Mouse (Mus musculus) brain, embryonic 14.5 days (tissue): ENCODE measurements at regions not wholly inside any gene's neighbourhood (a gene's known extent, or its start where the extent isn't known, plus 50 kb on each side); places are given as distances from the start of the nearest gene placed in this dataset.
A peak's percentile ranks its signal among the peaks of the same experiment; 100 is the strongest.
"Not testable (repeated sequence)": the region's sequence is repeated elsewhere in the genome, so short reads cannot be mapped to it uniquely, and the experiment has no call there.

Source experiments
- DNase-seq: peaks from one replicate; pipeline ENCODE4 v3.0.0-alpha.2; 2011; ENCODE audit warnings: low read depth
- CTCF ChIP-seq: fragments of 200-500 bp; IDR thresholded peaks from 2 replicates; pipeline ENCODE4 v1.5.1; 2012; ENCODE audit warnings: inconsistent platforms, mild to moderate bottlenecking, moderate library complexity, borderline replicate concordance; ENCODE audit not compliant: insufficient read depth, insufficient read length; ENCODE audit errors: extremely low read depth
- POLR2A ChIP-seq: fragments of 200-500 bp; IDR thresholded peaks from 2 replicates; pipeline ENCODE4 v1.6.1; 2012; ENCODE audit warnings: mild to moderate bottlenecking, inconsistent platforms, borderline replicate concordance; ENCODE audit not compliant: poor library complexity, insufficient read depth, insufficient read length, severe bottlenecking; ENCODE audit errors: extremely low read depth

GRCm38 (mm10) chr10:119146342-119146741, 93.5 kb downstream of the Cand1 start:
- TF ChIP-seq POLR2A (no peak), CTCF (no peak)
- DNase-seq: no peak

DNA sequence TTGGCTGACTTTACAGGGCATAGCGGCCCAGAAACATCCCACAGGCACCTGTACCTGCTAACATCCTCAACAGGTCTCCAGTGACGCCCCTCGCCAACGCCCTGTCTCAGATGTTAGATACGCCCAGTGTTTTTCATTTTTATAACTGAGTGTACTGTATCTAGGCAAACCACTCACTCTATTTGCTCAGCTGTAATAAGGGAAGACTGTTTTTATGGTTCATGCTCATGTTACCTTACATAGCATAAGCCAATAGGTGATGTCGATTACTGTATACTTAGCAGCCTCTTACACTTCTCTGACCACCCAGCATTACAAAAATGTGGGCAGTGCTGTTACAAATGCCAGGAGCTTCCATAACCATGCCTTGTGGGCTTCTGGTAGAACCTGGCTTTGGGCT, 97.0 kb downstream of the Cand1 start:
- TF ChIP-seq CTCF (no peak), POLR2A (no peak)
- DNase-seq: no peak

- no peak for DNase-seq
- TF ChIP-seq CTCF (no peak), POLR2A (no peak)
These were observed 97.5 kb downstream of the Cand1 start for GRCm38 (mm10) chr10:119142307-119142706.

- no peak for TF ChIP-seq CTCF
- no peak for TF ChIP-seq POLR2A
- no peak for DNase-seq
These were observed 101.6 kb downstream of the Cand1 start for GRCm38 (mm10) chr10:119138237-119138636.

DNA sequence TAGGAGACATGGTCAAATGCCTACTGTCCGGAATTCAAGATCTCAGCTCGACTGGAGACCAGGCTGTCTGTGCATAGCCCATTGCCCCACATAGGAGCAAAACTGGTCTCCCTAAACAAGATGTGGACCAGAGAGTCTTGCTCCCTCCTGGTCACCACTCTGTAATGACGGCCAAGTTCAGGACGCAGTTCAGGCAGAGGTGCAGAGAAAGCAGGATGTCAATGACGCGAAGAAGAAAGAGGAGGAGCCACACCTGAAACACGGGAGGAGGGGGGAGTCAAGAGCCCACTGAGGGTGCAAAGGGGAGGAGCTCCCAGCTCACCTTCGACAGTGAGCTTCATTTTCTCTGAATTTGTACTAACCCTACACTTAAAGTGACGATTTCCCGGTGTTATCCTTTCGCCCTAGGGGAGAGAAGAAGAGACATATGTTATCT, 104.3 kb downstream of the Cand1 start:
- no peak for TF ChIP-seq CTCF
- no peak for TF ChIP-seq POLR2A
- DNase-seq: no peak

GRCm38 (mm10) chr10:119134797-119135488, 104.9 kb downstream of the Cand1 start:
- TF ChIP-seq CTCF (no peak), POLR2A (no peak)
- no peak for DNase-seq

- TF ChIP-seq POLR2A (no peak), CTCF (no peak)
- DNase-seq: peak; percentile 81
These were observed 107.9 kb downstream of the Cand1 start for GRCm38 (mm10) chr10:119131977-119132376.

DNA sequence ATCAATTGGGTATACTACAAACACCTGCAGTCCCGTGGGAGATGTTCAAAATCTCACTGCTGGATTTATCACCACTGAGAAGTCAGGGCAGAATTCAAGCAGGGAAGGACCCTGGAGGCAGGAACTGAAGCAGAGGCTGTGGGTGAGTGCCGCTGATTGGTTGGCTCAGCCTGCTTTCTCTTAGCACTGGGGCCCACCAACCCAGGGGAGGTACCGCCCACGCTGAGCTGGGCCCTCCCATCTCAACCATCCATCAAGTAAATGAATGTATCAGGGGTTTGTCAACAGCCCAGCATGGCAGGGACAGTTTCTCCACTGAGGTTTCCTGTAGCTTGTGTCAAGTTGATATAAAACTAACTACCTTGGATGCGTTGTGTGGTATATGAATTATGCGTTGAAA, 109.2 kb downstream of the Cand1 start:
- DNase-seq: no peak
- TF ChIP-seq POLR2A: no peak
- no peak for TF ChIP-seq CTCF

- TF ChIP-seq CTCF (no peak), POLR2A (no peak)
- no peak for DNase-seq
These were observed 111.8 kb downstream of the Cand1 start for GRCm38 (mm10) chr10:119128035-119128434.

DNA sequence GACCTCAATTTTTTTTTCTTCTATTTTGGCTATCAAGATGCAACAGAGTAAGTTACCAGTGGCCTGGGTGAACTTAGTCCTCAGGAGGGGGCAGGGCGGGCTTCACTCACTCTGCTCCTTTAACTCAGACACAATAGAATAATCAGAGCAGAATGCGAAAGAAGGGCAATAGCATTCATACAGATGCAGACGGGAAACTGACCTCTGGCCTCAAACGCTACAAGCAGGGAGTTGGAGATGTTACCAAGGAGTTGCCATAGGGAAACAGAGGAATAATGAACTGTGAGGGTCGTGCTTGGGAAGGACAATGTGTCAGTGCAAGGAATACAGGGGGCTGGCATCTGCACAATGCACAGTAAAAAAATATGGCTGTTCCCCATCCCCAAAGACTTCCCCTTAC, 116.3 kb downstream of the Cand1 start:
- DNase-seq: no peak
- TF ChIP-seq POLR2A: no peak
- no peak for TF ChIP-seq CTCF

DNA sequence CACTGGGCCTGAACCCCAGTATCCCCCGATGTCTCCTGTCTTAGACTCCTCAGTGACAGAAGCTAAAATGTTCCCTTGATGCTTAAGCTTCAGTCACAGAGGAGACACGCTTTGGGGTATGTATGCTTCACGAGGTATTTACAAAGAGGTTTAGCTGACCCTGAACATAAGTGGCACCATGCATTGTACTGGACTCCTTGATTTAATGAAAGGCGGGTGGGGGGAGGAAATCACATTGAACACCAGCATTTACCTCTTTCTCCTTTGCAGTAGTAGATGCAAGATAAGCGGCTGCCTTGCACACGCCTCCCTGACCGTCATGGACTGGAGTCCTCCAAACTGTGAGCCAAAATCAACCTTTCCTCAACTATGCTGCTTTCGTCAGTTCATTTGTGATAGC, 117.5 kb downstream of the Cand1 start:
- no peak for DNase-seq
- TF ChIP-seq CTCF (no peak), POLR2A (no peak)

GRCm38 (mm10) chr10:119121575-119121974, 118.3 kb downstream of the Cand1 start:
- TF ChIP-seq POLR2A (no peak), CTCF (no peak)
- DNase-seq: no peak

DNA sequence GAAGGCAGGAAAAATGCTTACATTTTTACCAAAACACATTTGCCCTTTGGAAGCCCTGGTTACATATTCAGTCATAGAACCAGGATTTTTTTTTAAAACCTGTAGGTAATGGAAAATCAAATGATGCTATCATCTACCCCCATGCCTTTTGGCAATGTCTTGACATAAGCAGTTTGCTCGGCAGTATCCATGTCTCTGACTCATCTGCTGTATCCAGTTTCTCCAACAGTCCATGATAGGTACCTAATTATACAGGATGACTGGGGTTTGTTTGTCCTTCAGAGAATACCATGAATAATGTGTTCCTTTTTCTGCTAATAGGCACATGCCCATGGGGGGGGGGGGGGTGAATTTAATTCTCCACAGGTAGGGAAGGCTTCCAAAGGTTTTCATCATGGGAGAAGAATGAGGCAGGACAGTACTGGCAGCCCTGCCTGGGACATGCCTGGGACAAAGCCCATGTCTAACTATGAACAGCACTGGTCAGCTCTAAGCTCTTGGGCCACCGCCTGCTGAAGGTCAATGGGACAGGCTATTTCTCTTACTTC, 122.9 kb downstream of the Cand1 start:
- TF ChIP-seq POLR2A (no peak), CTCF (no peak)
- DNase-seq: no peak

- not testable (repeated sequence) for DNase-seq
These were observed 124.7 kb downstream of the Cand1 start for GRCm38 (mm10) chr10:119115200-119115599.
